In genomic region chr12:24754693-24755092, GRCm38 (mm10) we compare ENCODE assay signal across 18 mouse cellular contexts. TPM values are rescaled to one million over a fixed set of nuclear protein-coding genes. Genes with fewer than 3 reads are reported as not detected.
A peak's percentile ranks its signal among the peaks of the same experiment; 100 is the strongest.
DNase-seq lines count a peak whose midpoint lies in the region; ATAC-seq and TF ChIP-seq lines count a peak whose summit lies in the region.
"Had no signal": no experiment of that assay in that cellular context is flagged by ENCODE, and none has a peak within 500 bp of the region (broad histone marks: within the 10 kb centered on the region; RNA-seq: fewer than 3 reads in every experiment).

No protein-coding gene starts in this region.

- intact Hi-C loops in heart, postnatal 36 days (cut with DNase I), result no loop called here

- H3K27me3 ChIP-seq in hindbrain, postnatal 0 days (ENCODE audit: insufficient read depth, low read length), result no peaks in the 10 kb centered on the region
- no peaks in the 10 kb centered on the region for H3K27me3 ChIP-seq in hindbrain, embryonic 12.5 days
- H3K27me3 ChIP-seq in midbrain, postnatal 0 days (ENCODE audit: insufficient read depth, low read length), result no peaks in the 10 kb centered on the region
- H3K27me3 ChIP-seq in midbrain, embryonic 16.5 days (ENCODE audit: control insufficient read depth, insufficient read depth, low read depth, low read length), result no peaks in the 10 kb centered on the region
- H3K27me3 ChIP-seq in forebrain, postnatal 0 days (ENCODE audit: insufficient read depth, low read length), result no peaks in the 10 kb centered on the region
- H3K27me3 ChIP-seq: forebrain, embryonic 15.5 days; heart, embryonic 12.5 days; hindbrain, embryonic 13.5 days; limb, embryonic 15.5 days; midbrain, embryonic 13.5 days; neural tube, embryonic 13.5 days had no signal

- no peak for TF ChIP-seq CTCF in hindbrain, postnatal 0 days (IDR thresholded peaks at IDR 0.05; ENCODE audit: low read depth)
- no peak for TF ChIP-seq CTCF in midbrain, postnatal 0 days (IDR thresholded peaks at IDR 0.05)
- TF ChIP-seq CTCF in forebrain, postnatal 0 days (IDR thresholded peaks at IDR 0.05; ENCODE audit: low read depth), result no peak

- H3K4me3 ChIP-seq in hindbrain, postnatal 0 days (ENCODE audit: low read length), result no peak overlapping the region
- no peak overlapping the region for H3K4me3 ChIP-seq in hindbrain, embryonic 12.5 days
- no peak overlapping the region for H3K4me3 ChIP-seq in midbrain, postnatal 0 days (ENCODE audit: low read depth, low read length)
- no peak overlapping the region for H3K4me3 ChIP-seq in midbrain, embryonic 16.5 days (ENCODE audit: low read depth, low read length)
- H3K4me3 ChIP-seq in forebrain, postnatal 0 days (ENCODE audit: low read depth, low read length), result no peak overlapping the region
- H3K4me3 ChIP-seq: forebrain, embryonic 15.5 days; heart, embryonic 12.5 days; hindbrain, embryonic 13.5 days; limb, embryonic 15.5 days; midbrain, embryonic 13.5 days; neural tube, embryonic 13.5 days had no signal

- no peaks in the 10 kb centered on the region for H3K9me3 ChIP-seq in hindbrain, postnatal 0 days (ENCODE audit: low read length)
- H3K9me3 ChIP-seq in hindbrain, embryonic 12.5 days (replicated peaks), result no peaks in the 10 kb centered on the region
- H3K9me3 ChIP-seq in midbrain, postnatal 0 days (ENCODE audit: low read length), result no peaks in the 10 kb centered on the region
- no peaks in the 10 kb centered on the region for H3K9me3 ChIP-seq in midbrain, embryonic 16.5 days (replicated peaks; ENCODE audit: control insufficient read depth, low read length, poor library complexity, severe bottlenecking)
- no peaks in the 10 kb centered on the region for H3K9me3 ChIP-seq in forebrain, postnatal 0 days (ENCODE audit: low read length)
- H3K9me3 ChIP-seq: forebrain, embryonic 15.5 days; heart, embryonic 12.5 days; hindbrain, embryonic 13.5 days; limb, embryonic 15.5 days; midbrain, embryonic 13.5 days; neural tube, embryonic 13.5 days had no signal

- H3K36me3 ChIP-seq in hindbrain, postnatal 0 days (ENCODE audit: insufficient read depth, low read length), result no peaks in the 10 kb centered on the region
- H3K36me3 ChIP-seq in hindbrain, embryonic 12.5 days, result no peaks in the 10 kb centered on the region
- no peaks in the 10 kb centered on the region for H3K36me3 ChIP-seq in midbrain, postnatal 0 days (ENCODE audit: insufficient read depth, low read length)
- no peaks in the 10 kb centered on the region for H3K36me3 ChIP-seq in midbrain, embryonic 16.5 days (ENCODE audit: control insufficient read depth, insufficient read depth, low read length)
- no peaks in the 10 kb centered on the region for H3K36me3 ChIP-seq in forebrain, postnatal 0 days (ENCODE audit: insufficient read depth)
- H3K36me3 ChIP-seq: forebrain, embryonic 15.5 days; heart, embryonic 12.5 days; hindbrain, embryonic 13.5 days; limb, embryonic 15.5 days; midbrain, embryonic 13.5 days; neural tube, embryonic 13.5 days had no signal

- DNase-seq in hindbrain, postnatal 0 days (ENCODE audit: low spot score), result peak; percentile 55
- peak; percentile 43 for DNase-seq in midbrain, postnatal 0 days (ENCODE audit: low spot score)
- peak; percentile 23 for DNase-seq in kidney, postnatal 10 days
- DNase-seq in lung, postnatal 4 days, result peak; percentile 27 to 63
- DNase-seq in heart, postnatal 36 days, result no peak
- DNase-seq in forebrain, postnatal 0 days, result no peak
- DNase-seq: adrenal gland, postnatal 10 days; embryo, embryonic 11 days; gastrocnemius, postnatal 36 days had no signal

- H3K4me2 ChIP-seq in hindbrain, postnatal 0 days (ENCODE audit: low read depth, low read length), result no peak overlapping the region
- no peak overlapping the region for H3K4me2 ChIP-seq in hindbrain, embryonic 12.5 days (replicated peaks)
- H3K4me2 ChIP-seq in midbrain, postnatal 0 days (ENCODE audit: low read depth, low read length, poor library complexity, severe bottlenecking), result no peak overlapping the region
- no peak overlapping the region for H3K4me2 ChIP-seq in midbrain, embryonic 16.5 days (ENCODE audit: low read length)
- no peak overlapping the region for H3K4me2 ChIP-seq in forebrain, postnatal 0 days (ENCODE audit: low read depth)
- H3K4me2 ChIP-seq: forebrain, embryonic 15.5 days; heart, embryonic 12.5 days; hindbrain, embryonic 13.5 days; limb, embryonic 15.5 days; midbrain, embryonic 13.5 days; neural tube, embryonic 13.5 days had no signal

- ATAC-seq in hindbrain, postnatal 0 days, result no peak
- ATAC-seq in hindbrain, embryonic 12.5 days (ENCODE audit: low FRiP score), result no peak
- ATAC-seq in midbrain, postnatal 0 days (ENCODE audit: low FRiP score), result no peak
- ATAC-seq in midbrain, embryonic 16.5 days, result no peak
- no peak for ATAC-seq in forebrain, postnatal 0 days
- ATAC-seq: forebrain, embryonic 15.5 days; midbrain, embryonic 13.5 days had no signal

- WGBS in hindbrain, postnatal 0 days, result 21% methylated on average over 5 of the region's 5 CpGs
- WGBS in hindbrain, embryonic 12.5 days, result 63% methylated on average over 5 of the region's 5 CpGs
- 45% methylated on average over 5 of the region's 5 CpGs for WGBS in midbrain, postnatal 0 days
- WGBS in midbrain, embryonic 16.5 days, result 55% methylated on average over 5 of the region's 5 CpGs
- 42% methylated on average over 5 of the region's 5 CpGs for WGBS in forebrain, postnatal 0 days

- H3K27ac ChIP-seq in hindbrain, postnatal 0 days, result peak overlapping the region; percentile 5; the same call in 1 of the 2 replicates
- H3K27ac ChIP-seq in hindbrain, embryonic 12.5 days, result no peak overlapping the region
- H3K27ac ChIP-seq in midbrain, postnatal 0 days (ENCODE audit: low read depth, low read length), result no peak overlapping the region
- no peak overlapping the region for H3K27ac ChIP-seq in midbrain, embryonic 16.5 days (ENCODE audit: low read length)
- no peak overlapping the region for H3K27ac ChIP-seq in forebrain, postnatal 0 days (ENCODE audit: low read depth, low read length)
- H3K27ac ChIP-seq: forebrain, embryonic 15.5 days; hindbrain, embryonic 13.5 days; limb, embryonic 15.5 days; midbrain, embryonic 13.5 days; neural tube, embryonic 13.5 days; stomach, postnatal 0 days had no signal

- peaks cover 10% of the 10 kb centered on the region; the same call in 1 of the 2 replicates for H3K4me1 ChIP-seq in hindbrain, postnatal 0 days (ENCODE audit: insufficient read depth, low read length)
- peaks cover 6% of the 10 kb centered on the region for H3K4me1 ChIP-seq in hindbrain, embryonic 12.5 days
- no peaks in the 10 kb centered on the region for H3K4me1 ChIP-seq in midbrain, postnatal 0 days (ENCODE audit: insufficient read depth, low read length)
- H3K4me1 ChIP-seq in midbrain, embryonic 16.5 days (ENCODE audit: control insufficient read depth, insufficient read depth, low read length), result peaks cover 6% of the 10 kb centered on the region
- no peaks in the 10 kb centered on the region for H3K4me1 ChIP-seq in forebrain, postnatal 0 days (ENCODE audit: insufficient read depth)

- no peak overlapping the region for H3K9ac ChIP-seq in hindbrain, postnatal 0 days (replicated peaks; ENCODE audit: low read length)
- no peak overlapping the region for H3K9ac ChIP-seq in hindbrain, embryonic 12.5 days
- H3K9ac ChIP-seq in midbrain, postnatal 0 days (replicated peaks; ENCODE audit: low read length, poor library complexity, severe bottlenecking), result no peak overlapping the region
- no peak overlapping the region for H3K9ac ChIP-seq in midbrain, embryonic 16.5 days (ENCODE audit: low read depth, low read length)
- no peak overlapping the region for H3K9ac ChIP-seq in forebrain, postnatal 0 days
- H3K9ac ChIP-seq: forebrain, embryonic 15.5 days; heart, embryonic 12.5 days; hindbrain, embryonic 13.5 days; limb, embryonic 15.5 days; midbrain, embryonic 13.5 days; neural tube, embryonic 13.5 days had no signal

RNA-seq across cellular contexts. Expression of gene Rrm2, which starts 46.7 kb away (rescaled TPM):
- 23.4 TPM in 2 replicates for total RNA-seq in hindbrain, postnatal 0 days (2014; rRNA removed)
- polyA plus RNA-seq in hindbrain, postnatal 0 days (2015; fragmentation: Nextera tagmentation; extraction: Ambion mirVana), result 53.4 and 61.1 TPM in 2 replicates
- 203 and 212 TPM in 2 replicates for polyA plus RNA-seq in hindbrain, embryonic 12.5 days (2016; fragmentation: Nextera tagmentation; extraction: Ambion mirVana)
- 9.7 and 15.1 TPM in 2 replicates for total RNA-seq in midbrain, postnatal 0 days (2014; rRNA removed)
- 23.1 and 23.4 TPM in 2 replicates for polyA plus RNA-seq in midbrain, postnatal 0 days (2015; fragmentation: Nextera tagmentation; extraction: Ambion mirVana)
- polyA plus RNA-seq in midbrain, embryonic 16.5 days (2015; fragmentation: Nextera tagmentation; extraction: Ambion mirVana), result 37.5 and 41.4 TPM in 2 replicates
- 1 to 10 TPM; 3.7 to 4.2 TPM for total RNA-seq in heart, postnatal 36 days (2021)
- 18.2 and 19.2 TPM in 2 replicates for total RNA-seq in forebrain, postnatal 0 days (2014; rRNA removed)
- 50.3 and 50.7 TPM in 2 replicates for polyA plus RNA-seq in forebrain, postnatal 0 days (2015; fragmentation: Nextera tagmentation; extraction: Ambion mirVana)

Comparison
In these comparisons a context has a peak if more than half of its experiments do, and no peak if none do; other contexts are left out.
1. DNase-seq: peak in hindbrain, postnatal 0 days (single experiment), midbrain, postnatal 0 days (single experiment), kidney, postnatal 10 days (single experiment) and lung, postnatal 4 days (2 of 2); none in heart, postnatal 36 days (0 of 2) and forebrain, postnatal 0 days (single experiment).